Mouse (Mus musculus): Measurements from ENCODE around the gene Pcna. TPM values are rescaled to one million over a fixed set of nuclear protein-coding genes. Genes with fewer than 3 reads are reported as not detected.

Pcna gene
- polyA plus RNA-seq (2014; fragmentation: Illumina TruSeq; extraction: RNeasy Lipid Tissue Mini Kit (QIAGEN cat#74804); ENCODE audit: low read depth, low replicate concordance), result 71.1 TPM

GRCm38 (mm10) chr2:132252542-132253528, at the start of gene Pcna:
Gene Pcna, minus strand, starts transcription at chr2:132253314.

GRCm38 (mm10) chr2:132262879-132263398, 9.8 kb upstream of the Pcna start, which contains the start of gene Cds2:
Gene Cds2, plus strand, starts transcription at chr2:132263148.

GRCm38 (mm10) chr2:132247539-132248313, 5.4 kb downstream of the Pcna start, which contains the start of gene Tmem230:
Gene Tmem230, minus strand, starts transcription at chr2:132247807.

Other genes with a start within 250 kb of the Pcna start
- 0.42 TPM for gene Rassf2, start 223.1 kb downstream of the Pcna start, polyA plus RNA-seq (2014; fragmentation: Illumina TruSeq; extraction: RNeasy Lipid Tissue Mini Kit (QIAGEN cat#74804); ENCODE audit: low read depth, low replicate concordance)
- gene Slc23a2, start 108.2 kb downstream of the Pcna start, polyA plus RNA-seq (2014; fragmentation: Illumina TruSeq; extraction: RNeasy Lipid Tissue Mini Kit (QIAGEN cat#74804); ENCODE audit: low read depth, low replicate concordance), result 10.9 TPM
- 38.6 TPM for gene Tmem230, start 5.5 kb downstream of the Pcna start, polyA plus RNA-seq (2014; fragmentation: Illumina TruSeq; extraction: RNeasy Lipid Tissue Mini Kit (QIAGEN cat#74804); ENCODE audit: low read depth, low replicate concordance)
- 21.0 TPM for gene Cds2, start 9.8 kb upstream of the Pcna start, polyA plus RNA-seq (2014; fragmentation: Illumina TruSeq; extraction: RNeasy Lipid Tissue Mini Kit (QIAGEN cat#74804); ENCODE audit: low read depth, low replicate concordance)
- not detected for gene Prokr2, start 132.1 kb upstream of the Pcna start, polyA plus RNA-seq (2014; fragmentation: Illumina TruSeq; extraction: RNeasy Lipid Tissue Mini Kit (QIAGEN cat#74804); ENCODE audit: low read depth, low replicate concordance)

Data from liver, adult 10 weeks (tissue).